Mouse (Mus musculus): ENCODE results near the gene Gm20696. TPM values are rescaled to one million over a fixed set of nuclear protein-coding genes. Genes with fewer than 3 reads are reported as not detected.

Gm20696 gene
- polyA plus RNA-seq, 1 experiment: 1.7 TPM

- H3K4me3 ChIP-seq (ENCODE audit: extremely low read depth, insufficient read depth, insufficient read length): no peak overlapping the region
- no peak for DNase-seq (ENCODE audit: low read depth in 1 of 2, low spot score in 2 of 2)
- TF ChIP-seq POLR2A (IDR thresholded peaks at IDR 0.05; ENCODE audit: low read depth, low read length) (no peak), CTCF (IDR thresholded peaks at IDR 0.05; ENCODE audit: extremely low read depth, insufficient read depth, insufficient read length, insufficient replicate concordance) (no peak)
- H3K27ac ChIP-seq (ENCODE audit: insufficient read depth, low read length): no peak overlapping the region
- WGBS: 93% methylated on average over 5 of the region's 5 CpGs
- no peaks in the 10 kb centered on the region for H3K27me3 ChIP-seq (ENCODE audit: control insufficient read depth, insufficient read depth, low read length)
- H3K36me3 ChIP-seq (ENCODE audit: control insufficient read depth, insufficient read depth, low read length): no peaks in the 10 kb centered on the region
- peaks cover 4% of the 10 kb centered on the region for H3K4me1 ChIP-seq (ENCODE audit: control insufficient read depth, insufficient read depth, insufficient read length)
Observed at GRCm38 (mm10) chr6:99540146-99540545, 126.5 kb downstream of the Gm20696 start.

DNA sequence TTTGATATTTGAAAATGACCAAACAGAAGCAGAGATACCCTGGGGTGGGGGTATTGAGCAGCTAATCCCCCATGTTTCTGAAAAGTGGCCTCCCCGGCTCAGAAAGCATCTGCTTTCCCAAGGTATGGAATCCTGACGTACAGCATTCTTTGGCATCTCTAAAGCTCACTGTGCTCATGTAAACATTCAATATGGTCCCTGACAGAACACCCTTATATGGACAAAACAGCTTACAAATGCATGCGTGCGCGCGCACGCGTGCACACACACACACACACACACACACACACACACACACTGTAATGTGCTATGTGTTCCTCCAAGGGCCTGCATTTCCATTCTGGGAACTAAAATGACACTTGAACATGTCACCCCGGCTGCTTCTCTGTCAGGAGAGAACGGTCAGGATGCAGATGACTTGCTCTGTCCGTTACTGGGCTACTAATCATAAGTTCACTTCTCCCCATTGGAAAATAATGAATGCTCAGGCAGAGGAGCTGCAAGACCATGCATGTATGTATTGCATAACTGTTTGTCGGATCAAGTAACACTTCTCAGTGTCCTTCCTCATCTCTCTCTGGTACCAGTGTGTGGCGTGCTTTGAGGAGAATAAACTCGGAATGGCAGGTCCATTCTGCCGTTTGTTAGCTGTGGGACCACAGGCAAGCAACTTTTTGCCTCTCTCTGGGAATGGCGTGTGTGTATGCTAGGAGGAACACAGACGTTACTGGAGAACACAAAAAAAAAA lies 128.2 kb downstream of the Gm20696 start:
- TF ChIP-seq CTCF (IDR thresholded peaks at IDR 0.05; ENCODE audit: extremely low read depth, insufficient read depth, insufficient read length, insufficient replicate concordance) (no peak), POLR2A (IDR thresholded peaks at IDR 0.05; ENCODE audit: low read depth, low read length) (no peak)
- no peak overlapping the region for H3K27ac ChIP-seq (ENCODE audit: insufficient read depth, low read length)
- no peaks in the 10 kb centered on the region for H3K36me3 ChIP-seq (ENCODE audit: control insufficient read depth, insufficient read depth, low read length)
- no peaks in the 10 kb centered on the region for H3K27me3 ChIP-seq (ENCODE audit: control insufficient read depth, insufficient read depth, low read length)
- no peak for DNase-seq (ENCODE audit: low read depth in 1 of 2, low spot score in 2 of 2)
- H3K4me3 ChIP-seq (ENCODE audit: extremely low read depth, insufficient read depth, insufficient read length): no peak overlapping the region
- 94% methylated on average over 17 of the region's 17 CpGs for WGBS
- H3K4me1 ChIP-seq (ENCODE audit: control insufficient read depth, insufficient read depth, insufficient read length): no peaks in the 10 kb centered on the region

DNA sequence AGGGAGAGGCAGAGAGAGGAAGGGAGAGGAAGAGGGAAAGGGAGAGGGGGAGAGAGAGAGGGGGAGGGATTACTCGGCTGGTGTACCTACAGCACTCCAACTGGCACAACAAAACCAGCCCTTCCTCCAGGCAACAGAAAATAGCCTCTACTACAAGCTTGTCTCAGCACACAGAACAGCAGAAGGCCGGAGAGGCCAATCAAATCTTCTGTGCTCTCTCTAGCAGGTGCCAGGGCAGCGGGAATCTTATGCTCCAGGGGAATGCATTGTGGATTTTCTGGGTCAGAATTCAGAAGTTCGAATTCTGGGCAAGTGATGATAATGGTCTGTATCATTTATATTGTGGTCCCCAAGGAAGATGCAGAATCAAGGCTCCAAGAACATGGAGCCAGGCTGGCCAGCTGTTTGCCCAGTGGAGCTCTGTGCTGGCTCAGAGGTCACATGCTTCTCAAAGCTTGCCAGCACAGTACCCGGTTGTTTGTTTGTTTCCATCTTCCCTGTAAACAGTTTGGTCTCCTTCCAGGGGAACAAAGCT lies 132.3 kb downstream of the Gm20696 start:
- TF ChIP-seq POLR2A (IDR thresholded peaks at IDR 0.05; ENCODE audit: low read depth, low read length) (no peak), CTCF (IDR thresholded peaks at IDR 0.05; ENCODE audit: extremely low read depth, insufficient read depth, insufficient read length, insufficient replicate concordance) (no peak)

GRCm38 (mm10) chr6:99532458-99532857 lies 134.1 kb downstream of the Gm20696 start:
- TF ChIP-seq POLR2A (IDR thresholded peaks at IDR 0.05; ENCODE audit: low read depth, low read length) (no peak), CTCF (IDR thresholded peaks at IDR 0.05; ENCODE audit: extremely low read depth, insufficient read depth, insufficient read length, insufficient replicate concordance) (no peak)
- no peak for DNase-seq (ENCODE audit: low read depth in 1 of 2, low spot score in 2 of 2)
- WGBS: 94% methylated on average over 4 of the region's 4 CpGs
- H3K36me3 ChIP-seq (ENCODE audit: control insufficient read depth, insufficient read depth, low read length): no peaks in the 10 kb centered on the region
- no peaks in the 10 kb centered on the region for H3K4me1 ChIP-seq (ENCODE audit: control insufficient read depth, insufficient read depth, insufficient read length)
- H3K27ac ChIP-seq (ENCODE audit: insufficient read depth, low read length): no peak overlapping the region
- no peaks in the 10 kb centered on the region for H3K27me3 ChIP-seq (ENCODE audit: control insufficient read depth, insufficient read depth, low read length)
- H3K4me3 ChIP-seq (ENCODE audit: extremely low read depth, insufficient read depth, insufficient read length): no peak overlapping the region

More for the DNA sequence above, 132.3 kb downstream of the Gm20696 start:
- Histone ChIP-seq H3K27me3 (ENCODE audit: control insufficient read depth, insufficient read depth, low read length) (no peaks in the 10 kb centered on the region), H3K36me3 (ENCODE audit: control insufficient read depth, insufficient read depth, low read length) (no peaks in the 10 kb centered on the region), H3K4me1 (ENCODE audit: control insufficient read depth, insufficient read depth, insufficient read length) (no peaks in the 10 kb centered on the region), H3K27ac (ENCODE audit: insufficient read depth, low read length) (no peak overlapping the region), H3K4me3 (ENCODE audit: extremely low read depth, insufficient read depth, insufficient read length) (no peak overlapping the region)
- no peak for DNase-seq (ENCODE audit: low read depth in 1 of 2, low spot score in 2 of 2)
- 84% methylated on average over 5 of the region's 5 CpGs for WGBS

- H3K27ac ChIP-seq (ENCODE audit: insufficient read depth, low read length): no peak overlapping the region
- no peaks in the 10 kb centered on the region for H3K4me1 ChIP-seq (ENCODE audit: control insufficient read depth, insufficient read depth, insufficient read length)
- H3K27me3 ChIP-seq (ENCODE audit: control insufficient read depth, insufficient read depth, low read length): no peaks in the 10 kb centered on the region
- DNase-seq (ENCODE audit: low read depth in 1 of 2, low spot score in 2 of 2): no peak
- TF ChIP-seq POLR2A (IDR thresholded peaks at IDR 0.05; ENCODE audit: low read depth, low read length) (no peak), CTCF (IDR thresholded peaks at IDR 0.05; ENCODE audit: extremely low read depth, insufficient read depth, insufficient read length, insufficient replicate concordance) (no peak)
- no peaks in the 10 kb centered on the region for H3K36me3 ChIP-seq (ENCODE audit: control insufficient read depth, insufficient read depth, low read length)
- 93% methylated on average over 2 of the region's 2 CpGs for WGBS
- no peak overlapping the region for H3K4me3 ChIP-seq (ENCODE audit: extremely low read depth, insufficient read depth, insufficient read length)
Observed at GRCm38 (mm10) chr6:99528972-99529371, 137.6 kb downstream of the Gm20696 start.

DNA sequence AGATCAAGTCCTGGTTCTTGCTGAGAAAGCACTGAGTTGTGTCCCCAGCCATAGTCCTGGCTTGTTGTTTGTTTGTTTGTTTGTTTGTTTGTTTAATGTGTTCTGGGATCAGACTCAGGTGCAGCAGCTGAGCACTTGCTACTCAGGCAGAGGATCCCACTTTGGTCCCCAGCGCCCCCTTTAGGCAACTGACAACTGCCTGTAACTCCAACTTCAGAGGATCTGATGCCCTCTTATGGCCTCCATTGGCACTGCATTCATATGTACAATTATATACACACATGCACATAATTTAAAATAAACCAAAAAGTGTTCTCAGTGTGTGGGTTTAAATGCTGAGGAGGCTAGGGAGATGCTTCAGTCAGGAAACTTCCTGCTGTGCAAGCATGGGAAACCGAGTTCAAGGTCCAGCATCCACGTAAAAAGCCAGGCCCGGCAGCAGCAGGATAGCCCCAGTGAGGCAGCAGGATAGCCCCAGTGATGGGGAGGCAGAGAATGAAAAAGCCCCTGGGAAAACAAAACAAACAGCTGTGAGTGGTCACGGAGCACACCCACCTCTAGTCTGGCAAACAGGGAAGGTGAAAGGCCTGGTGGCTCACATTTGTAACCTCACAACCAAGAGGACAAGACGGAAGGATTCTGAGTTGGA lies 139.0 kb downstream of the Gm20696 start:
- Histone ChIP-seq H3K36me3 (ENCODE audit: control insufficient read depth, insufficient read depth, low read length) (no peaks in the 10 kb centered on the region), H3K4me1 (ENCODE audit: control insufficient read depth, insufficient read depth, insufficient read length) (no peaks in the 10 kb centered on the region; the same call in 1 of the 2 replicates), H3K4me3 (ENCODE audit: extremely low read depth, insufficient read depth, insufficient read length) (no peak overlapping the region), H3K27me3 (ENCODE audit: control insufficient read depth, insufficient read depth, low read length) (no peaks in the 10 kb centered on the region), H3K27ac (ENCODE audit: insufficient read depth, low read length) (no peak overlapping the region)
- no peak for TF ChIP-seq CTCF (IDR thresholded peaks at IDR 0.05; ENCODE audit: extremely low read depth, insufficient read depth, insufficient read length, insufficient replicate concordance)
- no peak for TF ChIP-seq POLR2A (IDR thresholded peaks at IDR 0.05; ENCODE audit: low read depth, low read length)
- DNase-seq (ENCODE audit: low read depth in 1 of 2, low spot score in 2 of 2): no peak
- WGBS: 96% methylated on average over 6 of the region's 6 CpGs
